Mouse (Mus musculus) liver, embryonic 15.5 days (tissue): Measurements from ENCODE around the gene Col5a1. TPM values are rescaled to one million over a fixed set of nuclear protein-coding genes. Genes with fewer than 3 reads are reported as not detected.

Experiments
- ATAC-seq: fragments of 200-750 bp; cut with Nextera tagmentation; 2 replicates; pipeline ENCODE4 v1.8.0; 2017; ENCODE audit warnings: moderate number of reproducible peaks, mild to moderate bottlenecking, moderate library complexity; ENCODE audit not compliant: insufficient read depth
- H3K27ac ChIP-seq: fragments of 300-500 bp; sonication (generic); replicated peaks from 2 replicates; pipeline ENCODE4 v1.5.1; 2015; ENCODE audit warnings: mild to moderate bottlenecking, inconsistent platforms
- H3K27me3 ChIP-seq: fragments of 300-500 bp; sonication (generic); 2 replicates; pipeline ENCODE4 v1.6.1; 2015; ENCODE audit warnings: mild to moderate bottlenecking, inconsistent platforms
- H3K36me3 ChIP-seq: fragments of 300-500 bp; sonication (generic); replicated peaks from 2 replicates; pipeline ENCODE4 v1.6.1; 2015; ENCODE audit warnings: moderate library complexity, mild to moderate bottlenecking, inconsistent platforms
- H3K4me1 ChIP-seq: fragments of 300-500 bp; sonication (generic); replicated peaks from 2 replicates; pipeline ENCODE4 v1.6.1; 2015; ENCODE audit warnings: inconsistent platforms
- H3K4me2 ChIP-seq: fragments of 300-500 bp; sonication (generic); 2 replicates; pipeline ENCODE4 v1.6.1; 2015; ENCODE audit warnings: moderate library complexity, mild to moderate bottlenecking, inconsistent platforms
- H3K4me3 ChIP-seq: fragments of 300-500 bp; sonication (generic); replicated peaks from 2 replicates; pipeline ENCODE4 v1.5.1; 2015; ENCODE audit warnings: mild to moderate bottlenecking, inconsistent platforms
- H3K9ac ChIP-seq: fragments of 300-500 bp; sonication (generic); 2 replicates; pipeline ENCODE4 v1.6.1; 2015; ENCODE audit warnings: moderate library complexity, mild to moderate bottlenecking, inconsistent platforms
- H3K9me3 ChIP-seq: fragments of 300-500 bp; sonication (generic); replicated peaks from 2 replicates; pipeline ENCODE4 v1.6.1; 2016; ENCODE audit warnings: inconsistent platforms
- WGBS: fragments of 180-500 bp; shearing (Covaris S2); methylation state at CpG from one replicate; pipeline ENCODE4 v1.1.7; 2015; ENCODE audit warnings: mixed read lengths; ENCODE audit not compliant: insufficient replicate concordance; 5-methylcytosine and 5-hydroxymethylcytosine counted together
- polyA plus RNA-seq: library from polyadenylated mRNA; unstranded; fragments of >200 nt; fragmentation: Nextera tagmentation; extraction: Ambion mirVana; gene quantifications from 2 replicates; pipeline ENCODE4 v1.2.1, GENCODE M21; 2015

Col5a1 gene
- polyA plus RNA-seq, result 11.2 and 12.7 TPM in 2 replicates

- WGBS, result 1% methylated on average over 42 of the region's 45 CpGs
- Histone ChIP-seq H3K4me2 (peak within 1 kb of the TSS; percentile 70), H3K9ac (no peak within 1 kb of the TSS), H3K27ac (no peak within 1 kb of the TSS), H3K36me3 (no peaks in the 10 kb centered on the region), H3K9me3 (no peaks in the 10 kb centered on the region), H3K27me3 (peaks cover 80% of the 10 kb centered on the region), H3K4me1 (peaks cover 8% of the 10 kb centered on the region; the same call in 1 of the 2 replicates), H3K4me3 (peak within 1 kb of the TSS; percentile 50)
- peak; percentile 80 for ATAC-seq
These were observed at the start of gene Col5a1 for GRCm38 (mm10) chr2:27886148-27886551. Gene Col5a1, plus strand, starts transcription at chr2:27886425.

DNA sequence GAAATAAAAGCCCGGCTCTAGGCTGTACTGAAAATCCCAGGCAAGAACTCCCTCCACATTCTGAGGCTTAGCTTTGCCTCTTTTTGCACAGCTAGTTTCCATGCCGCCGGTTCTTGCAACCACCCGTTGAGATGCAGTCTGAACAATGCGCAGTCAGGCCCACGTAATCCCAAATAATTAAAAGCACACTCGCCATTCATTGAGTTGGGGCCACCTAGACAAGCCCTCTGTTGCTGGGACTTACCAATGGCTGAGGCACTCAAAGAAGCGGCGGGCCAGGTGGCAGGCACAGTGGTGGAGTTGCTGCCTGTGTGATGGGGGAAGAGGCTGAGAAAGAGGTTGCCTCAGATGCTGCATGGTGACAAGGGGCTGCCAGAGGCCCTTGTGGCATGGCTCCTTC lies 48.1 kb upstream of the Col5a1 start:
- Histone ChIP-seq H3K27ac (no peak overlapping the region), H3K27me3 (no peaks in the 10 kb centered on the region), H3K4me1 (no peaks in the 10 kb centered on the region), H3K9ac (no peak overlapping the region), H3K4me2 (no peak overlapping the region), H3K4me3 (no peak overlapping the region), H3K36me3 (no peaks in the 10 kb centered on the region), H3K9me3 (no peaks in the 10 kb centered on the region)
- no peak for ATAC-seq
- 76% methylated on average over 9 of the region's 9 CpGs for WGBS

GRCm38 (mm10) chr2:27840890-27841289 lies 45.3 kb upstream of the Col5a1 start:
- Histone ChIP-seq H3K36me3 (no peaks in the 10 kb centered on the region), H3K4me2 (no peak overlapping the region), H3K27ac (no peak overlapping the region), H3K27me3 (no peaks in the 10 kb centered on the region), H3K4me3 (no peak overlapping the region), H3K9ac (no peak overlapping the region), H3K4me1 (no peaks in the 10 kb centered on the region), H3K9me3 (no peaks in the 10 kb centered on the region)
- WGBS, result 47% methylated on average over 3 of the region's 3 CpGs
- no peak for ATAC-seq

- H3K9ac ChIP-seq, result no peak overlapping the region
- H3K4me2 ChIP-seq, result no peak overlapping the region
- H3K9me3 ChIP-seq, result no peaks in the 10 kb centered on the region
- H3K4me3 ChIP-seq, result no peak overlapping the region
- H3K27ac ChIP-seq, result no peak overlapping the region
- H3K36me3 ChIP-seq, result no peaks in the 10 kb centered on the region
- no peaks in the 10 kb centered on the region for H3K27me3 ChIP-seq
- no peak for ATAC-seq
- no peaks in the 10 kb centered on the region for H3K4me1 ChIP-seq
- 66% methylated on average over 13 of the region's 13 CpGs for WGBS
These were observed 43.3 kb upstream of the Col5a1 start for GRCm38 (mm10) chr2:27842893-27843292.

DNA sequence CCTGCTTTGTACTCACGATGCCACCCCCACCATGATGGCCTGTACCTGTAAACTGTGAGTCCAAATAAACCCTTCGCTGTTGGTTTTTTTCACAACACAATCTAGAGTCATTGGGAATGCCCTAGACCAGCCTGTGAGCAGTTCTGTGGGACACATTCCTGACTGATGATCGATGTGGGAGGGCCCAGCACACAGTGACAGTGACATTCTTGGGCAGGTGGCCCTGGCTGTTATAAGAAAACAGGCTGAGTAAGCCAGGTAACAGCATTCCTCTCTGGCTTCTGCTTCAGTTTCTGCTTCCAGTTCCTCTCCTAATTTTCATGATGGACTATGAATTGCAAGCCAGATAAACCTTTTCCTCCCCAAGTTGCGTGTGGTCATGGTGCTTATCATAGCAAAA lies 41.3 kb upstream of the Col5a1 start:
- Histone ChIP-seq H3K27ac (no peak overlapping the region), H3K4me2 (no peak overlapping the region), H3K9ac (no peak overlapping the region), H3K9me3 (no peaks in the 10 kb centered on the region), H3K36me3 (no peaks in the 10 kb centered on the region), H3K4me3 (no peak overlapping the region), H3K4me1 (no peaks in the 10 kb centered on the region), H3K27me3 (no peaks in the 10 kb centered on the region)
- WGBS, result 61% methylated on average over 4 of the region's 4 CpGs
- ATAC-seq, result no peak

GRCm38 (mm10) chr2:27847001-27847400 lies 39.2 kb upstream of the Col5a1 start:
- no peaks in the 10 kb centered on the region for H3K36me3 ChIP-seq
- H3K27ac ChIP-seq, result no peak overlapping the region
- no peak overlapping the region for H3K4me3 ChIP-seq
- 44% methylated on average over 5 of the region's 5 CpGs for WGBS
- no peaks in the 10 kb centered on the region for H3K4me1 ChIP-seq
- no peak overlapping the region for H3K4me2 ChIP-seq
- no peaks in the 10 kb centered on the region for H3K9me3 ChIP-seq
- no peak for ATAC-seq
- no peaks in the 10 kb centered on the region for H3K27me3 ChIP-seq
- no peak overlapping the region for H3K9ac ChIP-seq

DNA sequence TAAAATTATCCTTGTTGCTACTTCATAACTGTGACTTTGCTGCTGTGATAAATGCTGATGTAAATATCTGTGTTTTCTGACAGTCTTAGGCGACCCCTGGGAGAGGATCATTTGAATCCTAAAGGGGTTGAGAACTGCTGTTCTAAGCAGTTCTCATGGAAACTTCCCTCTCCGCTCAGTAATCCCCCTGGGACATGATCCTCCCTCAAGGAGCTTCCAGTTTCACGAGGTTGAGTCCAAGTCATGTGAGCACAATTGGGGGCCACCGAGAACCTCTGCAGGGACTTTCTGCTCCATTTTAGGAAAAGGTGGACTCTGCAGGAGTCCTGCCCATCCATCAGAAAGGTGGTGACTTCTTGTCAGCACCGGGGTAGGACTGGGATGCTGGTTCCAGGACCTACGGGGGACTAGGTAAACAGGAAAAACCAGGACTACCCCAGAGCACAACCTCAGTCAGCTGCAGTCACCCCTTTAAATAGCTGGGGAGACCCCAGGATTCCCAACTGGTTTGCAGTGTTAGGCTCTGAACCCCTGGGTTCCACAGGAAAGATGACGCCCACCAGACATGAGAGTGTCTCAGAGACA lies 38.3 kb upstream of the Col5a1 start:
- Histone ChIP-seq H3K9me3 (no peaks in the 10 kb centered on the region), H3K4me1 (no peaks in the 10 kb centered on the region), H3K36me3 (no peaks in the 10 kb centered on the region), H3K27me3 (no peaks in the 10 kb centered on the region), H3K4me3 (no peak overlapping the region), H3K27ac (no peak overlapping the region), H3K9ac (no peak overlapping the region), H3K4me2 (no peak overlapping the region)
- 43% methylated on average over 7 of the region's 7 CpGs for WGBS
- ATAC-seq, result no peak

- H3K36me3 ChIP-seq, result no peaks in the 10 kb centered on the region
- H3K9ac ChIP-seq, result no peak overlapping the region
- H3K4me3 ChIP-seq, result no peak overlapping the region
- H3K9me3 ChIP-seq, result no peaks in the 10 kb centered on the region
- no peaks in the 10 kb centered on the region for H3K4me1 ChIP-seq
- no peak for ATAC-seq
- no peaks in the 10 kb centered on the region for H3K27me3 ChIP-seq
- no peak overlapping the region for H3K27ac ChIP-seq
- WGBS, result 33% methylated on average over 5 of the region's 5 CpGs
- no peak overlapping the region for H3K4me2 ChIP-seq
These were observed 37.8 kb upstream of the Col5a1 start for GRCm38 (mm10) chr2:27848466-27848865.

GRCm38 (mm10) chr2:27858348-27858903 lies 27.8 kb upstream of the Col5a1 start:
- Histone ChIP-seq H3K9me3 (no peaks in the 10 kb centered on the region), H3K4me3 (no peak overlapping the region), H3K27me3 (no peaks in the 10 kb centered on the region), H3K27ac (no peak overlapping the region), H3K4me2 (no peak overlapping the region), H3K9ac (no peak overlapping the region), H3K36me3 (no peaks in the 10 kb centered on the region), H3K4me1 (no peaks in the 10 kb centered on the region)
- no peak for ATAC-seq
- 36% methylated on average over 9 of the region's 9 CpGs for WGBS

- Histone ChIP-seq H3K9me3 (no peaks in the 10 kb centered on the region), H3K9ac (no peak overlapping the region), H3K4me2 (no peak overlapping the region), H3K27me3 (no peaks in the 10 kb centered on the region), H3K4me1 (no peaks in the 10 kb centered on the region), H3K4me3 (no peak overlapping the region), H3K27ac (no peak overlapping the region), H3K36me3 (no peaks in the 10 kb centered on the region)
- no peak for ATAC-seq
- WGBS, result 64% methylated on average over 9 of the region's 9 CpGs
These were observed 24.5 kb upstream of the Col5a1 start for GRCm38 (mm10) chr2:27861576-27862238.

DNA sequence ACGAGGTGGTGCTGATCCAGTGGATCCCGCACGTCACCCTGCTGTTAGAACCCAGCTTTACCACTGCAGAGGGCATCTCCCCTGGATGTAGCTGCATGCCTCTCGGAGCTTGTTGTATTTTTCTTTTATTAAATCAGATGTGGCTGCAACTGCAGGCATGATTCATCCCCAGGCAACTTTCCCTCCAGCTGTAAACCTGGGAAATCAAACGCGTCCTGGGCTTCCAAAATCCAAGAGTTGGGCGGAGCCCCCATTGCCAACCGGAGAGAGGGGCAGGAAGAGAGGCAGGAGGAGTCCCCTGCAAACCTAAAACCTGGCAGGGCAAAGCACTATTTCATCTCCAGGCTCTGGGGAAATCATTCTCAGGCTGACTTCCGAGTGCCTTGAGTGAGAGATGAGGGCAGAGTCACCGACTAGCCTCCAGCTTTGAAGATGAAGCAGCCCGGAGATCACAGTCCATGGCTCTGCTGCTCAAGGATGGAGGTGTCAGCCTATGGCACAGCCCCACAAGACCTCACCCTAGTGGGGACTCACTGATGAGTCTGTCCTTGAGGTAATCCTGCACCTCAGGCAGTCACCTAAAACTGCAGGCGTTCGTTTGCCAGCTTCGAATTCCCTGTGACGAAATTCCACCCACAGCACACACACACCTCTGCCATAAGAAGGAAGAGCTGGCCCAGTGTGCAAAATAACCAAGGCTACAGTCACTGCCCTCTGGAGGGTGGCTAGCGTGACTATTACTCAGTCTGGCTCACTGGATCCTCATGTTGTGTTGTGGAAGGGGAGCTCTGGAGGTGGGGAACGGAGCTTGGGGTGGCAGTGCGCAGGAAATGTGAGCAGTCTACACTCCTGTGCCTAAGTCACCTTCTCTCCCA lies 21.5 kb upstream of the Col5a1 start:
- no peaks in the 10 kb centered on the region for H3K4me1 ChIP-seq
- no peaks in the 10 kb centered on the region for H3K36me3 ChIP-seq
- H3K27ac ChIP-seq, result no peak overlapping the region
- H3K9ac ChIP-seq, result no peak overlapping the region
- no peaks in the 10 kb centered on the region for H3K27me3 ChIP-seq
- WGBS, result 52% methylated on average over 18 of the region's 18 CpGs
- H3K4me3 ChIP-seq, result no peak overlapping the region
- H3K9me3 ChIP-seq, result no peaks in the 10 kb centered on the region
- no peak for ATAC-seq
- no peak overlapping the region for H3K4me2 ChIP-seq
